Mouse (Mus musculus) liver, embryonic 12.5 days (tissue): ENCODE data around the gene 4930432K21Rik. TPM values are rescaled to one million over a fixed set of nuclear protein-coding genes. Genes with fewer than 3 reads are reported as not detected.

Source experiments
- ATAC-seq: fragments of 200-750 bp; cut with Nextera tagmentation; 2 replicates; pipeline ENCODE4 v1.8.0; 2017; ENCODE audit warnings: moderate number of reproducible peaks, mild to moderate bottlenecking, moderate library complexity
- H3K27ac ChIP-seq: fragments of 300-500 bp; sonication (generic); 2 replicates; pipeline ENCODE4 v1.5.1; 2016; ENCODE audit warnings: mild to moderate bottlenecking
- H3K27me3 ChIP-seq: fragments of 300-500 bp; sonication (generic); replicated peaks from 2 replicates; pipeline ENCODE4 v1.6.1; 2016; ENCODE audit warnings: mild to moderate bottlenecking, moderate library complexity
- H3K36me3 ChIP-seq: fragments of 300-500 bp; sonication (generic); 2 replicates; pipeline ENCODE4 v1.6.1; 2016; ENCODE audit warnings: mild to moderate bottlenecking, moderate library complexity
- H3K4me1 ChIP-seq: fragments of 300-500 bp; sonication (generic); 2 replicates; pipeline ENCODE4 v1.6.1; 2016
- H3K4me2 ChIP-seq: fragments of 300-500 bp; sonication (generic); 2 replicates; pipeline ENCODE4 v1.6.1; 2016; ENCODE audit warnings: mild to moderate bottlenecking, moderate library complexity
- H3K4me3 ChIP-seq: fragments of 300-500 bp; sonication (generic); 2 replicates; pipeline ENCODE4 v1.5.1; 2016; ENCODE audit warnings: mild to moderate bottlenecking, moderate library complexity
- H3K9ac ChIP-seq: fragments of 300-500 bp; sonication (generic); 2 replicates; pipeline ENCODE4 v1.6.1; 2016; ENCODE audit warnings: mild to moderate bottlenecking, moderate library complexity
- H3K9me3 ChIP-seq: fragments of 300-500 bp; sonication (generic); replicated peaks from 2 replicates; pipeline ENCODE4 v1.6.1; 2016; ENCODE audit warnings: mild to moderate bottlenecking, moderate library complexity
- WGBS: fragments of 180-500 bp; shearing (Covaris S2); methylation state at CpG from one replicate; pipeline ENCODE4 v1.1.7; 2016; ENCODE audit not compliant: insufficient replicate concordance; 5-methylcytosine and 5-hydroxymethylcytosine counted together
- polyA plus RNA-seq: library from polyadenylated mRNA; unstranded; fragments of >200 nt; fragmentation: Nextera tagmentation; extraction: Ambion mirVana; gene quantifications from 2 replicates; pipeline ENCODE4 v1.2.1, GENCODE M21; 2016

The 4930432K21Rik gene
- polyA plus RNA-seq, 1 experiment from 2014 or later, result 0.58 TPM

DNA sequence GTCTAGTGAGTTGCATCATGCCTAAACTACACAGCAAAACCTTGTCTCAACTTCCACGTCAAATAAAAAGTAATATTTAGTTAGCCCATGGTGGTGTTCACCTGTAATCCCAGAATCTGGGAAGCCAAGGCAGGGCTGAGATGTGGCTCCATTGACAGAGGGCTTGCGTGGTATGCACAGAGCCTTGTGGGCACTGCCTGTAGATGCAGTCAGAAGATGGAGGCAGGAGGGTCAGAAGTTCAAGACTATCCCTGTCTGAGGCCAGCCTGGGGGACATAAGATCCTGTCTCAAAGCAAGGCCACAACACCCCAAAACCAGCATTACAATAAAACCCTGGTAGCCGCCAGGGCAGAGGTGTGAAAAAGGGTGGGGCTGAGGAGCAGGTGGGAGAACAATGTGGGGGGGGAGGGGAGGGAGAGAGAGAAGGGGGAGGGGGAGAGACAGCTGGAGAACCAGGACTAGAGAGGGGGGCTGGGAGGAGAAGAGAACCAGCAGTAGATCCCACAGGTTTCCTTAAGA is 46.5 kb downstream of the 4930432K21Rik start:
- Histone ChIP-seq H3K4me2 (no peak overlapping the region), H3K9ac (no peak overlapping the region), H3K4me1 (peaks cover 56% of the 10 kb centered on the region), H3K4me3 (no peak overlapping the region), H3K36me3 (no peaks in the 10 kb centered on the region), H3K9me3 (no peaks in the 10 kb centered on the region), H3K27ac (no peak overlapping the region), H3K27me3 (peaks cover 11% of the 10 kb centered on the region; the same call in 1 of the 2 replicates)
- WGBS, result 73% methylated on average over 3 of the region's 3 CpGs
- ATAC-seq, result no peak

DNA sequence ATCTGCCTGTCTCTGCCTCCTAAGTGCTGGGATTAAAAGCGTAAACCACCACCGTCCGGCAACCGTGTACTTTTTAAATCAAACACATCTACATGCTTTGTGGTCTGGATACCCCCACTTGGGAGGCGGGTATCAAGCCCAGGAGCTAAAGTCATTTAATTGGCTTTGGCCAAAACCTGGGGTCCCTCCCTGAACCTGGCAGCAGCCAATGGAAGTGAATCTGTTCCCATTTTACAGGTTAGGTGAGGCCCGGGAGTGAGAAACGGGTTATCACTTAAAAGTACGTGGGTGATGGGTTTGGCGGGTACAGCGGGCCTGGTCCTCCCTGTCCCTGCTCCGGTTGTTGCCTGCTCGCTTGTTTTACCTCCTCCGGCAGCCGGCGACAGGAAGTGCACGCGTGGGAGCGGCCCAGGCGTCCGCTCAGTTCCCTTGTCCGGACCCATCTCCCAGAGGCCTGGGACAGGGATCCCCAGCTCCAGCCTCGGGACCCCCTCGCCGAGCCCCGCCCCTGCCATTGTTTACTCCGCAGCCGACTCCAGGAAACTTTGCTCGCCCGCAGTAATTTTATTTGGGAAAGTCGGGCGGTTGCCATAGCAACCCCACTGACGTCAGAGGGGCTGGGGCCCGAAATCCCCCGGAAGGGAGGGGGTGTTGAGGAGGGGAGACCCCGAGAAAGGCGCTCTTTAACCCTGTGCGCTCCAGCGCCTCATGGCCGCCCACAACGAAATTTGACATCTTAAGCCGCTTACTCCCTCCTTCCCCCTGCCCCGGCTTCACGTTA is 49.5 kb downstream of the 4930432K21Rik start:
- Histone ChIP-seq H3K9ac (peak overlapping the region; percentile 69), H3K9me3 (no peaks in the 10 kb centered on the region), H3K27ac (peak overlapping the region; percentile 86), H3K4me1 (peaks cover 66% of the 10 kb centered on the region), H3K4me3 (peak overlapping the region; percentile 60), H3K36me3 (no peaks in the 10 kb centered on the region), H3K27me3 (peaks cover 39% of the 10 kb centered on the region), H3K4me2 (peak overlapping the region; percentile 92)
- 5% methylated on average over 43 of the region's 43 CpGs for WGBS
- no peak for ATAC-seq

DNA sequence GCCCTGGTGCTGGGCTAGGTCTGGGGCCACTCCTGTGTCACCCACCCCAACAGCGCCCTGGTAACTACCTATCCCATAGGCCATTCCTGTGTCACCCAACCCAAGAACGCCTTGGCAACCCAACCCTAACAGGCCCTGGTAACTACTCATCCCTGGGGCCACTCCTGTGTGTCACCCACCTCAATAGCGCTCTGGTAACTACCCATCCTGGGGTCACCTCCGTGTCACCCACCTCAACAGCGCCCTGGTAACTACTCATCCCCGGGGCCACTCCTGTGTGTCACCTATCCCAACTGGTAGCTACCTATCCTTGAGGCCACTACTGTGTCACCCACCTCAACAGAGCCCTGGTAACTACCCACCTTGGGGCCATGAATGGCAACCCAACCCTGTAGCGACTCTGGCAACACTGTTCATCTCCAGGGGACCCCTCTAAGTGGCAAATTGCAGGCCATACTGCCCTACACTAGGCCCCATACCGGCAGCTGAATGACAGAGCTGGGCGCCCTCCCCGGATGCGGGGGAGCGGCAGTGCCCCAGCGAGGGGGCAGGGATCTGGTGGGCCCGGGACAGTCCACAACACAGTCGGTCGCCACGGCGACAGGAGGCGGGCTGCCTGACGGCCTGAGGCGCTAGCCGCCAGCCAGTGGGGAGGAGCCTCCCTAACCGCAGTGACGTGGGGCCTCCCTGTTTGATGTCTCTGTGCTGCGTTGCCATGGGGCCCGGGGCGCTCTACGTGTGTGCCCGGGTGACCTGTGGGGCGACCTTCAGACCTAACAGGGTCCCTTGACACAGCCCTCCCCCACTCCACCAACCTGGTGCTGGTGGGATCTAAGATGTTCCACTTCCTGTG is 50.3 kb downstream of the 4930432K21Rik start:
- no peaks in the 10 kb centered on the region for H3K9me3 ChIP-seq
- peaks cover 39% of the 10 kb centered on the region for H3K27me3 ChIP-seq
- H3K36me3 ChIP-seq, result no peaks in the 10 kb centered on the region
- peak overlapping the region; percentile 60 for H3K4me3 ChIP-seq
- H3K4me1 ChIP-seq, result peaks cover 66% of the 10 kb centered on the region
- peak overlapping the region; percentile 69 for H3K9ac ChIP-seq
- H3K27ac ChIP-seq, result peak overlapping the region; percentile 86
- peak overlapping the region; percentile 92 for H3K4me2 ChIP-seq
- peak; percentile 83 for ATAC-seq
- WGBS, result 2% methylated on average over 30 of the region's 30 CpGs

DNA sequence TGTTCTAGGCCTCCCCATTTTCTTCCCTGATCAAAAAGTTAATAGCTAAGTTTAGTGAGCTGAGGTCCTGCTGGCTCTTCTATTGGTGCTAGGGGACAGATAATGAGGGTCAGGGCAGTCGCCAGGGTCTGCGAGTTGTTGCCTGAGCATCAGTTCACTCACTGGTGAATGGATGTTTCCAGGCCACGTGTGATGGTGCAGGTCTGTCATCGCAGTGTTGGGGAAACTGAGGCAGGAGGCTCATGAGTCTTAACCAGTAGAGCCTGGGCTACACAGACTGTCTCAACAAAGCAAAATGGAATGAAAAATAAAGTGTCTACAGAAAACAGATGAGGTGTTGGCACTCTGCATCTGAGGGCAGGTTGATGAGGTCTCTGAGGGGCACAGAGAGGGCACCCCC is 51.0 kb downstream of the 4930432K21Rik start:
- peak overlapping the region; percentile 86 for H3K27ac ChIP-seq
- no peaks in the 10 kb centered on the region for H3K36me3 ChIP-seq
- peak overlapping the region; percentile 60 for H3K4me3 ChIP-seq
- no peak overlapping the region; the same call in 1 of the 2 replicates for H3K9ac ChIP-seq
- peaks cover 69% of the 10 kb centered on the region for H3K4me1 ChIP-seq
- peaks cover 41% of the 10 kb centered on the region for H3K27me3 ChIP-seq
- ATAC-seq, result no peak
- WGBS, result 37% methylated on average over 4 of the region's 4 CpGs
- H3K4me2 ChIP-seq, result peak overlapping the region; percentile 92
- H3K9me3 ChIP-seq, result no peaks in the 10 kb centered on the region

DNA sequence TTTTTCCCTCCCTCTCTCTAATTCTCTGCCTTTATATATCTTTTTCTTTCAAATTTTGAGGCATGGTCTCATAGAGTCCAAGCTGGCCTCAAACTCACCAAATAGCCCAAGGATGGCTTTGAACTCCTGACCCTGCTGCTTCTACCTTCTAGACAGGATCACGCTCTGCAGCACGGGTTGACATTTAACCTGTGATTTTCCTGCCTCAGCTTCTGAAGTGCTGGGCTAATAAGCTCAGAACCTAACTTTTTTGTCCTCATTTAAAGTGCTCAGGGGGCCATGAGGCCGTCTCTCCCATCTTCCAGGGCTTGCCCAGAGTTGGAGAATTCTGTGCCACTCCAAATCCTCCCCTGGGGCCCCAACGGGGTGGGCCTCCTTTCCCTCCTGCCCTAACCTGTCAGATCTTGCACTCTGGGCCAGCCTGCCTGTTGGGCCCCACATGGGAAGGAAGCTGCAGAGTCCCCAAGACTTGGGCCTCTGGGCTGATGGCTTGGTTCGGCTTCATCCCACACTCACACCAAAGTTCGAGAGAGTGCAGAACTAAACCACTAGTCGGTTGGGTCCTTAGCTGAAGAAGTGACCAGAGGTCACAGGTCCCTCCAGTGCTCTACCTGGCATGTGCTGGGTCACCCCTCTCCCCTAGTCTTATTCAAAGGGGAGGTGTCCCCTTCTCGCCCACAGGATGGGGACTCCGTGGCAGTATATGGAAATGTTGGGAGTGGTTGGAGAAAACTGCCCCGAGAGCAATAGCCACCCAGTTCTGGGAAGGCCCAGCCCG is 51.7 kb downstream of the 4930432K21Rik start:
- 50% methylated on average over 11 of the region's 11 CpGs for WGBS
- Histone ChIP-seq H3K4me2 (0 out of 2 replicates have a peak overlapping the region, but pooled peaks have one; percentile 92), H3K36me3 (no peaks in the 10 kb centered on the region), H3K4me1 (peaks cover 72% of the 10 kb centered on the region), H3K4me3 (no peak overlapping the region), H3K9ac (no peak overlapping the region), H3K27ac (peak overlapping the region; percentile 86), H3K27me3 (peaks cover 41% of the 10 kb centered on the region), H3K9me3 (no peaks in the 10 kb centered on the region)
- ATAC-seq, result no peak

DNA sequence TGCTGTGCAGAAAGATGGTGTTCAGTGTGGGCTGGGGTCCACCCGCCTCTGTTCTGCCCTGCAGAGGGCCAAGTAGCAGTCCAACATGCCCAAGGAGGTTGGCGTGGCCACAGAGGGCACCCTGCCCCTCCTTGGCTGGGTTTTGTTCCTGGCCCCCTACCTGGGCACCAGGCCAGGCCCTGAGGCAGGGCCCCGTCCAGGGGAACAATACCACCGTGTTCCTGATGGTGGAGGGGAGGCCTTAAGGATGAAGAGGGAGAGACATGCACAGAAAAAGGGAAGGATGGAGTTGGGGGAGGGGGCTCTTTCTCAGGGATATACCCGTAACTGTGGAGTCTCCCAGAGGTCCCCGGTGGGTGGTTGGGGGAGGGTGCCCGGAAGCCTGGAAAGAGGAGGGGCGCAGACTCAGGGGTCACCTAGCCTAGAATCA is 52.3 kb downstream of the 4930432K21Rik start:
- H3K27ac ChIP-seq, result peak overlapping the region; percentile 86
- peaks cover 41% of the 10 kb centered on the region for H3K27me3 ChIP-seq
- no peaks in the 10 kb centered on the region for H3K9me3 ChIP-seq
- H3K36me3 ChIP-seq, result peaks cover 4% of the 10 kb centered on the region; the same call in 1 of the 2 replicates
- peak overlapping the region; percentile 78; the same call in 1 of the 2 replicates for H3K9ac ChIP-seq
- peak overlapping the region; percentile 90 for H3K4me2 ChIP-seq
- ATAC-seq, result no peak
- peaks cover 72% of the 10 kb centered on the region for H3K4me1 ChIP-seq
- 33% methylated on average over 8 of the region's 8 CpGs for WGBS
- peak overlapping the region; percentile 62 for H3K4me3 ChIP-seq

DNA sequence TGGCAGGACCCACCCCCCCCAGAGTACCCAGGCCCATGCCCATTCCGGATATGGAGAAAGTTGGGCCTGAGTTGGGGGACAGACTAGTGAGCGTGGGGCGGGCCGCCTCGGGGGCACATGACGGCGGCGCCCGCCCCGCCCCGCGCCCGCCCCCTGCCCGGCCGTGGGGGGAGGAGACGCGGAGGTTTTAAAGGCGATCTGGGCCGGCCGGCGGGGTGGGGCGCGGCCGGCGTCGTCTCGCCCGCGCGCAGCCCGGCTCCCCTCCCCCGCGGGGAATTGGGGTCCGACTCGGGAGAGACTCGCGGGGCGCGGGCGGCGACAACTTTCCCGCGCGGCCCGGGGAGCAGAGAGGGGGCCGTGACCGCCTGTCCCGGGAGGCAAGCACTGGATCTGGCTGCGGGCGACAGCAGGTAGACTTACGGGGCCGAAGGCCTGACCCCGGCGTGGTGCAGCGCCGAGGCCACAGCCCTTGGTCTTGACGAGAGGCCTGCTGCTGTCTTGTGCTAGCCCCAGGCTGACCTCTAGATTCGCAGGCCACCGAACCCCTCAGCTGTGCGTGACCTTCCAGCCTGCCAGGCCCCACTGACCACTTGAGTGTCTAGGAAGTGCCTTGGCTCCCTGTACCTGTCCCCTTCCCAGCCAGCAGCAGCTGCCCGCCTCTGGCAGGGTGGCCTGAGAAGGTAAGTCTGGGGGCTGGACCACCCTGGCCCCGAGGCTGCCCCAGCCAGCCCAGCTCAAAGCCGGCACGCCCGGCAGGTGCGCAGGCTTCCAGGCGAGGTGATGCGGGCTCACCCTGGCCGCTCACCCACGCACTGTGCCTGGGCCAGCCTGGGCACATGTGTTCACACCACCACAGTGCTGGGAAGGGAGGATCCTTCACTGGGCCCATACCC is 53.1 kb downstream of the 4930432K21Rik start:
- Histone ChIP-seq H3K27me3 (peaks cover 41% of the 10 kb centered on the region), H3K4me3 (peak overlapping the region; percentile 62), H3K4me1 (peaks cover 72% of the 10 kb centered on the region), H3K27ac (peak overlapping the region; percentile 86), H3K9ac (peak overlapping the region; percentile 78), H3K36me3 (peaks cover 12% of the 10 kb centered on the region), H3K9me3 (no peaks in the 10 kb centered on the region), H3K4me2 (peak overlapping the region; percentile 90)
- 0 out of 2 replicates have a peak, but pooled peaks have one; percentile 3 for ATAC-seq
- WGBS, result 2% methylated on average over 53 of the region's 70 CpGs

DNA sequence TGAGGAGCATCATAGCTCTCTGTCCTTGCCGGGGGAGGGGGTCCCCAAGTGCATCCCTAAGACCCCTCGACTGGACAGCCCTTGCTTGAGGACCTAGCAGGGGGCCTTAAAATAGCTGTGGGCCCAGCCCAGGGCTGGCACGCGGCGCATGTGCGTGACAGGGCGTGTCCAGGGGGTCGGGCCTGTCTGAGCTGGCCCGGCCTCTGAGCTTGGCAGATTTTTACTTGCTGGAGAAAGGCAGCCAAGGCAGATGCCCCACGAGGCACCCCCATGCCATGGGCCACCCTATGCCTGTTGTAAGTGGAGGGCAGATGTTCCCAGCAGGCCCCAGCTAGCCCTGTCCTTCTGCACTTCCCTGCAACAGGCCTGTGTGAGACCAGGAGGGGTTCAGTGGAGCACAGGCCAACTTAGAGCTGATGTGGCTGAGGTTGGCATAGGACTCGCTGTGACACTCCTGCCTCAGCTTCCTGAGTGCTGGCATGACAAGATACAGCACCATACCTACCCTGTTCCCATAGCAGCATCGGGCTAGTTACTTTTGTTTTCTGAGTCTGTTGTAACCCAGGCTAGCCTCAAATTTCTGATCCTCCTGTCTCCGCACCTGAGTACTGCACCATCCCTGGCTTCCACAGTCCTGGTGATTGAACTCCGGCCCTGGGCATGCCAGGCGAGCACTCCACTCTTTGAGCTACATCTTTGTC is 53.9 kb downstream of the 4930432K21Rik start:
- Histone ChIP-seq H3K27ac (peak overlapping the region; percentile 86), H3K9me3 (no peaks in the 10 kb centered on the region), H3K4me2 (peak overlapping the region; percentile 90), H3K4me1 (peaks cover 72% of the 10 kb centered on the region), H3K36me3 (peaks cover 18% of the 10 kb centered on the region), H3K9ac (peak overlapping the region; percentile 78), H3K4me3 (peak overlapping the region; percentile 62), H3K27me3 (peaks cover 41% of the 10 kb centered on the region)
- 30% methylated on average over 15 of the region's 15 CpGs for WGBS
- ATAC-seq, result no peak

DNA sequence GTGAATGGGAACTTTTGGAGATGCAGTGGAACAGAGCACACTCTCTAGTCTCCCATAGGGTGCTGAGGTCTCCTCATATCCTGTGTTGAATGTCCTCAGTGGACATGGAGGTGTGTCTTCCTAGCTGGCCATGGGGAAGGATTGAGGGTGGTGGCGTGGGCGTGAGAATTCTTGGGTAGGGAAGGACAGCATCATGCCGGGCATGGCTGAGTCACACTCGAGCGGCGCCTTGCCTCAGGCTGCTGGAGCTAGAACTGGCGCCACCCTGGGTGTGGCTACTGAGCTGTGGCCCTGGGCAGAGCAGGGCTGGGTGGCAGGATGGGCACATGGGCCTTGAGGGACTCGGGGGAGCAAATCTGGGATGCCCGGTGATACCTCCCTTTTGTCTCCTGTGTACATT is 54.6 kb downstream of the 4930432K21Rik start:
- Histone ChIP-seq H3K9me3 (no peaks in the 10 kb centered on the region), H3K4me2 (peak overlapping the region; percentile 90), H3K9ac (no peak overlapping the region; the same call in 1 of the 2 replicates), H3K4me1 (peaks cover 70% of the 10 kb centered on the region), H3K27me3 (peaks cover 41% of the 10 kb centered on the region), H3K36me3 (peaks cover 21% of the 10 kb centered on the region), H3K27ac (peak overlapping the region; percentile 76), H3K4me3 (peak overlapping the region; percentile 62)
- 50% methylated on average over 9 of the region's 9 CpGs for WGBS
- no peak for ATAC-seq
